Mouse (Mus musculus): Measurements from ENCODE around the gene Zbtb7b.
"Not testable (repeated sequence)": the region's sequence is repeated elsewhere in the genome, so short reads cannot be mapped to it uniquely, and the experiment has no call there.

Gene Zbtb7b

GRCm38 (mm10) chr3:89394006-89394893 is at the start of gene Zbtb7b:
Gene Zbtb7b (minus strand): TSS chr3:89394776.
- ATAC-seq (ENCODE audit: low TSS enrichment) = peak; percentile 17

DNA sequence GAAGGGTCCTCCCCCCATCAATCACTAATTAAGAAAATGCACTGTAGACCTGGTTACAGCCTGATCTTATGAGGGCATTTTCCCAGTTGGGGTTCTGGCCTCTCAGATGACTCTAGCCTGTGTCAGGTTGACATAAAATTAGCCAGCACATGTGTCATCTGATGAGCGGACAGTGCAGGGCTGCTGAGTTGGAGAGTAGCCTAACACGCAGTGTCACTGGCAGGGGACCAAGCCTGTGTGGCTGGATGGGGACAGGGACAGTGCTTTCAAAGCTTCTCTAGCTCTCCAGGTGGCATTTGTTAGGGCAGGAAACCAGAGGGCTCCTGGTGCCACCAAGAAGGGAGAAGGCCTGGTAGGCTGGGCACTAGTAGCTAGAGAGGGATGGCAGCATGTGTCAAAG is 46.1 kb upstream of the Zbtb7b start:
- no peak for ATAC-seq (ENCODE audit: low TSS enrichment)

DNA sequence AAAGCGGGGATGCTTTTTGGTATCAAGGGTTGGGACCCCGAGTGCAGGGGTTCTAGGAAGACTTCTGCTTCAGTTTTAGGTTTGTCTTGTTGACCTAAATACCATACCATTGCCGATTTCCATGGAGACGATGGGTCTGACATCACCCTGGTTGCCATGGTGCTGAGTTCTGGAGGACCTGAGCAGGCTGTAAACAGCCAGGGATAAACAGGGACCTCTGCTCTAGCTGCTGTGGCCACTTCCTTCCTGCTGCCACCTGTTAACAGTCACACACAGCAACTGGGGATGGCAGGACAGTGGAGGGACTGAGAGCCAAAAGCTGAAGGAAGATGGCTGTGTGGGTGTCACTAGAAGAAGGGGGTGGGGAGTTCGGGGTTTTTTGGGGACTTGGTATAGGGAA is 42.7 kb upstream of the Zbtb7b start:
- ATAC-seq (ENCODE audit: low TSS enrichment) = peak; percentile 18; the same call in 1 of the 2 replicates

- 0 out of 2 replicates have a peak, but pooled peaks have one; percentile 20 for ATAC-seq (ENCODE audit: low TSS enrichment)
These were observed 41.9 kb upstream of the Zbtb7b start, which contains the start of gene Pbxip1 for GRCm38 (mm10) chr3:89436176-89437113. Gene Pbxip1 (plus strand): TSS chr3:89436706.

- ATAC-seq (ENCODE audit: low TSS enrichment) = no peak
These were observed 40.5 kb upstream of the Zbtb7b start for GRCm38 (mm10) chr3:89435041-89435440.

- no peak for ATAC-seq (ENCODE audit: low TSS enrichment)
These were observed 40.0 kb upstream of the Zbtb7b start for GRCm38 (mm10) chr3:89434532-89434931.

DNA sequence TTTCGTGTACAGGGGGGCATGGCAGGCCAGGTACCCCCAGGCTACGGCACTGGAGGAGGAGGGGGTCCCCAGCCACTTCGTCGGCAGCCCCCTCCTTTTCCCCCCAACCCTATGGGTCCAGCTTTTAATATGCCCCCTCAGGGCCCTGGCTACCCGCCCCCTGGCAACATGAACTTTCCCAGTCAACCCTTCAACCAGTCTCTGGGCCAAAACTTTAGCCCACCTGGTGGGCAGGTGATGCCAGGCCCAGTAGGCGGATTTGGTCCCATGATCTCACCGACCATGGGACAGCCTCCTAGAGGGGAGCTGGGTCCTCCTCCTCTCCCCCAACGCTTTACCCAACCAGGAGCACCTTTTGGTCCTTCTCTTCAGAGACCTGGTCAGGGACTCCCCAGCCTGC is 38.0 kb upstream of the Zbtb7b start:
- ATAC-seq (ENCODE audit: low TSS enrichment) = no peak

DNA sequence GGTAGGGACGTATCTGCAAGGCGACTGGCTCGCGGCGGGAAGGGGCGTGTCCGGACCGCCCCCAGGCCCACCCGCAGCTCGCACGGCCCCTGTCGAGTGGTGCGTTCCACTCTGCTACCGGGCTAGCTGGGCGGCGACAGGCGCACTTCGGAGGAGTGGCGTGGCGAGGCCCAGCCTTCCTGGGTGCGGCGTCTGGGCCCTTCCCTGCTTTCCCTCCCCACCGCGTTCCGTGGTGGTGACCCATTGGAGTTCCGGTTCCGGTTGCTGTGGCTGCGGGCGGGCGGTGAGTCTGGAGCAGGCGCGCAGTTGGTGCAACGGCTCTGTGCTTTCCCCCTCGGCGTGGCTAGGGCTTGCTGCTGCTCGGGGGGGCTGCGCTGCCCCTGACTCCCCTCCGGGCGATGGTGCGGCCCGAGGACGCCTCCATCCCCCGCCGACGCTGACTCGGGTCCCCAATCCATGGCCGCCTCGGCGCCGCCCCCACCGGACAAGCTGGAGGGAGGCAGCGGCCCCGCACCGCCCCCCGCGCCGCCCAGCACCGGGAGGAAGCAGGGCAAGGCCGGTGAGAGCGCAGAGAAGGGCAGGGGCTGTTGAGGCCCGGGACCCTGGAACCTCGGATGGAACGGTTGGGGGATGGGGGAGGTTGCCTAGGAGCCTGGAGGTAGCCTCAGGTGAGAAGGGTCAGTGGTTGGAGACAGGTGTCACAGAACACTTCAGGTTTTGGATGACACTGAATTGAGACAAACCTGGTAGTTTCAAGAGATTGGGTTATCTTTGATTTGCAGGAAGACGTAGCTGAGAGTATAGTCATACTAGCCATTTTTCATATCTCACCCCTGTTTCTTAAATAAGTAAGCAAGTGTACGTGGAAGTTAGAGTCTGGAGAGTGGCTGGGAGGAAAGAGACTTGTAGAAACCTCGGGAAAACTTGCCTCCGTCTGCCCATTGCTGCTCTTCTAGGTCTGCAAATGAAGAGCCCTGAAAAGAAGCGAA is 35.9 kb upstream of the Zbtb7b start, which contains the start of gene Pygo2:
Gene Pygo2, plus strand, starts transcription at position 44 of the 989 bp plus-strand sequence.
- peak; percentile 98 for ATAC-seq (ENCODE audit: low TSS enrichment)

DNA sequence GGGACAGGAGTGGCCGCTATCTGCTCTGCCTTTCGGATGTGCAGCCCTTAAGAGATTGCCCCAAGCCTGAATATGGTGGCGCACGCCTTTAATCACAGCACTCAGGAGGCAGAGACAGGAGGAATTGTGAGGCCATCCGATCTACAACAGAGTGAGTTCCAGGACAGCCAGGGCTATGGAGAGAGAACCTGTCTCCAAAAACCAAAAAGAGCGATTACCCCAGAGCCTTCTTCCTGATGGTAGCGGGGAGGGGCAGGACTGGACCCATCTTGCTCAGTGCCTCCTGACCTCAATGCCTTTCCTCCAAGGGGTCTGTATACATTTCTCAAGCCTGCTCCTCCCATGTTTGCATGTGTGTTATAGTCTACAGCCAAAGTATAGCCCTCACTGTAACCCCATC is 34.4 kb upstream of the Zbtb7b start:
- ATAC-seq (ENCODE audit: low TSS enrichment) = not testable (repeated sequence)

DNA sequence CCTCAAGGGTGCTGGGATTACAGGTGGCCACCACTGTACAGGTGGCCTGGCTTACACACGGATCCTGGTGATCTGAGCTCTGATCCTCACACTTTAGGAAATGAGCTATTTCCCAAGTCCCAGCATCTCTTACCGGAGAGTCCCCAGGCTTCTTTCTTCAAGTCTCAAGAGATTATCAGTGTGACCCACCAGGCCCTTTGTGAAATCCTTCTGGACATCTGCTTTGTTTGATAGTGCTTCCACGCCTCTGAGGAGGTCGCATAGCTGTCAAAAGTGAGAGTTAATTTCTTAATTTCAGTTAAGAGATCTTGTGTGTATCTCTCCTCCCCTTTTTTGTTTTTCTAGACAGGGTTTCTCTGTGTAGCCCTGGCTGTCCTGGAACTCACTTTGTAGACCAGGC is 31.3 kb upstream of the Zbtb7b start:
- ATAC-seq (ENCODE audit: low TSS enrichment) = no peak

DNA sequence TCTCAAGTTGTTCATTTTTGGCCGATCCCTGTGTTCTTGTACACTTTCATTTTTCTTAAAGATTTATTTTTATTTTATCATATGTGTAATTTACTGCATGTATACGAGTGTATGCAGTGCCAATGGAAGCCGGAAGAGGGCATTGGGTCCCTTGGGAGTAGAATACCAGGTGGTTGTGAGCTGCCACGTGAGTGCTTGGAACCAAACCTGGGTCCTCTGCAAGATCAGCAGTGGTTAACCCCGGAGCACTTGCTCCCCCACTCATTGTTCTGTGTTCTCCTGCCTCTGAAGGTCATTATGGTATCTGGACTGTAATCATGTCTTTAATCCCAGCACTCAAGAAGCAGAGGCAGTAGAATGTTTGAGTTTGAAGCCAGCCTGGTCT is 30.6 kb upstream of the Zbtb7b start:
- ATAC-seq (ENCODE audit: low TSS enrichment) = no peak

DNA sequence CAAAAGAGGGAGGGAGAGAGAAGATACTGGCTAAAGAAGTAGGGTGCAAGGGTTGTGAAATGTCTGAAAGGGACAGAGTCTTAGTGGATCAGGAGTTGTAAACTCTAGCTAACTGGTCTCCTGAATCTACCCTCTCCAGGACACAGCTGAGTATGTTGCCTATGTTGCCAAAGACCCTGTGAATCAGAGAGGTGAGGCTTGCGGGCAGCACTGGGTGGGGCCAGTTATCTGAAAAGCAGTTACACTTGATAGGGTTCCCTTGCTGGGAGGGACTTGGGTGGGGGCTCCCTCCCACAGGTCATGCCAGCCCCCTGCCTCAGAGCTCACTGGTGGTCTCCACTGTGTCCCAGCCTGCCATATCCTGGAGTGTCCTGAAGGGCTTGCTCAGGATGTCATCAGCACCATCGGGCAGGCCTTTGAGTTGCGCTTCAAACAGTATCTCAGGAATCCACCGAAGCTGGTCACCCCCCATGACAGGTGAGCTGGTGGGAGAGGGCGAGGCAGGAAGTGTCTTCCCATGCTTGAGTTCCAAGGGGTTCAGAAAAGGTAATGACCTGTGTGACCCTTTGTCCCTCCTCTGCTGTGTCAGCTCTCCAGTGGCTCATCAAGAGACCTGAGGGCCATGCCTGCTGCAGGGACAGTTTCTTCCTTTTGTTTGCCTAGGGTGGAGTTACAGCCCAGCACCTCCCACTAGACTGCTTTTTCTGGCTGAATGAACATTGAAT is 30.0 kb upstream of the Zbtb7b start:
- no peak for ATAC-seq (ENCODE audit: low TSS enrichment)

DNA sequence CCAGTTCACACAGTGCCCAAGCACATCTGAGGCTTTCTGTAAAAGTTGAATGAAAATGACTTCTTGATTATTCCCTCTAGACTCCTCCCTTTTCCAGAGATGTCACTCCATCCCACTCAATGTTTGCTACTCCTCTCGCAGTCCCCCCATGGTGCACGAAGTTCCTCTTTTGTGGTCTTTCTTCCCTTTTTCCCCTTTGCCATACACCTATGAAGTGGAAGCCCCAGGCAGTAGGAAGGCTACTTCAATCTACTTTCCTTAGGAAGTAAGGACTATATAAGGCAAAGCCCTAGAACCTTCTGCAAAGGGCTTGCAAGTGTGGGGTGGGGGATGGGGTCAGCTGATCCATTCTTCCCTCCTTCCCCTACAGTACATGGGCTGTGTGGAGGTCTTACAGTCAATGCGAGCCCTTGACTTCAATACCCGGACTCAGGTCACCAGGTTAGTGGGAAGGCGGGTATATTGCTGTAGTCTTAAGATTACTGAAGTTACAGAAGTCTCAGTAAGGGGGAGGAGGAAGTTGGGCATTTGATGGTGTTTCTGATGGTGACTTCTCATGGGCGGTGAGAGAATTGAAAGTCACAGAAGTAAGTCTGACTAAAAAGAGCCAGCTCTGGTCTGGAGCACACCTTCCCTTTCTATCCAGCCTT is 28.1 kb upstream of the Zbtb7b start:
- ATAC-seq (ENCODE audit: low TSS enrichment) = no peak

- ATAC-seq (ENCODE audit: low TSS enrichment) = 0 out of 2 replicates have a peak, but pooled peaks have one; percentile 2
These were observed 27.4 kb upstream of the Zbtb7b start for GRCm38 (mm10) chr3:89421810-89422473.

DNA sequence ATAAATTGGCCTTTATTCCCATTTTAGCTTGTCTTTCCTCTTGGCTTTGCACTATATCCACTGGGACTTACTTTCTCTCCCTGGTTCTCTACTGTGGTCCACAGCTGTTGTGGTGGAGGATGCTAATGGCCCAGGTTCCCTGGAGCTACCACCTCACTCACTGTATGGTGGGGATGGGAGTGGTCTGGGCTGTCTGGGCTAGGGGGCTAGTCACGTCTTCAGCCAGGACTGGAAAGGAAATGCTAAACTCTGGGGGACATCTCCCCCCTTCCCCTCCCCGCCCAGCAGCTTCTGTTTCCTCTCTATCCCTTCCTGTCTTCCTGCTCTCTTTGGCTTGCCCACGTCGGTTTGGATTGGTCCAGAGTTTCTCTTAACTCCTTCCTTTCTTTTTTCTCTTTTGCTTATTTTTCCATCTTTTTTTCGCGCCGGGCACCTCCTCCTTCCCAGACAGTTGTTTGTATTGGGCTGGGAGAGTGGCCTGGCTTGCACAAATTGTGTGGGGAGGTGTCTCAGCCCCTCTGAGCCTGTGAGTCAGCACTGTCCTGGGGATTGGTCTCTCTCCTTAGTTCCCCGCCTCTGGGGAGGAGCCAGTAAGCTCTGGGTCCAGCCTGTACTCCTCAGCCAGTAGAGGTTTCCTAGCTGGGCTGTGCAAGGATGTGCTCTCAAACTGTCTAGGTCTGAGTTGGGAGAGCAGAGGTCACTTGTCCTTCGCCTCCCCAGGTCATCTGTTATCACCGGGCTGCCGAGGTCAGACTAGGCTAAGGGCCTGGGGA is 26.6 kb upstream of the Zbtb7b start:
- ATAC-seq (ENCODE audit: low TSS enrichment) = peak; percentile 79

DNA sequence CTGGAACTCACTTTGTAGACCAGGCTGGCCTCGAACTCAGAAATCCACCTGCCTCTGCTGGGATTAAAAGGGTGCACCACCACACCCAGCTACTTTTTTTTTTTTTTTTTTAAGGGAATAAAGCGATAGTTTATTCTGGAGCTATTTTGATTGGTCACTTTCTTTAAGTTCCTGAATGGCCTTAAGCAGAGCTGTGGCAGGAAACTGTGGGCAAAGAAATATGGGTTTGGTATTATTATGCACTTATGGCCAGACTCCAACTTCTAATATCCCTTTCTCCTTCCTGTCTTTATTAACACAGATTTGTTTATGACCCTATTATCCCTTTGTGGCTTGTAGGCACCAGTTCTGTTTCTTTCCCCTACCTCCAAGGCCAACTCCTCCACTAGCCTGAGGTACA is 25.8 kb upstream of the Zbtb7b start:
- ATAC-seq (ENCODE audit: low TSS enrichment) = no peak

DNA sequence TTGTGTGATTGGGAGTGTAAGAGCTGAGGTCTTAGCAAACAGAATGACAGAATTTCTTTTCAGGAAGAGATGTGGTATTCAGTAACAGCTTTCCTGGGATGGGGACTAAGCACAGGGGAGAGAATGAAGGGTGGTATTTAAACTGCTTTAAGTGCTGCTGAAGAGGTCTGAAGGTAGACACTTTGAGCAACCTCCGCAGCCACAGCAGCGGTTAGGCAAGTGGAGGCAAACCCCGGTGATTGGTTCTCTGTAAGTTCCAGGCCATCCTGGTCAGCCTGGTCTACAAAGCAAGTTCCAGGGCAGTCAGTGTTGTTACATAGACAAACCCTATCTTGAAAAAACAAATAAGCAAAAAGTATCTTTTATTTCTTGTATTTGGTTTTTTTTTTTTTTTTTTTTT is 25.4 kb upstream of the Zbtb7b start:
- ATAC-seq (ENCODE audit: low TSS enrichment) = no peak

DNA sequence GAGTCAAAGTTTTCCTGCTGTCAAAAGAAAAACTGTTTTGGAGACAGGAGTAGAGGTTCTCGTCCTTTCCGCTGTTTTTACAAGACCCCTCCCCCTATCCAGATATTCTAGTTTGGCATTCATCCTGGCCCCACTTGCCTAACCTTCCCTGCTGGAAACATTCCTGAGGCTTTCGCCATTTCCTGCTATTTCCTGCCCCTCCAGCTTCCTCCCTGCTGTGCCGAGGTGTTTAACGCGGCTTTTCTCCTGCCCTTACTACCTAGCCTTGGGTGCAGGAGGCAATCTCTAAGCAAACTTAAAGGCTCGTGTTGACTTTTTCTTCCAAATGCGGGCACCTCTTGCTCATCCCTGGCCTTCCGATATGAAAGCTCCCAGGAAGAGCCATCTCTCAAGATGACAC is 25.0 kb upstream of the Zbtb7b start:
- ATAC-seq (ENCODE audit: low TSS enrichment) = no peak

GRCm38 (mm10) chr3:89418861-89419250 is 24.3 kb upstream of the Zbtb7b start:
- ATAC-seq (ENCODE audit: low TSS enrichment) = no peak
